Mouse (Mus musculus): ENCODE measurements around the gene En1. TPM values are rescaled to one million over a fixed set of nuclear protein-coding genes. Genes with fewer than 3 reads are reported as not detected.

En1 gene
- total RNA-seq, 2 experiments from 2014 or later, result 5.5 to 9.9 TPM

- DNase-seq, result no peak
- intact Hi-C loops (cut with DNase I; ENCODE audit: low total_unique reads), result no loop called here
These were observed 12.3 kb downstream of the En1 start for GRCm38 (mm10) chr1:120614307-120615100.

- DNase-seq, result no peak
- intact Hi-C loops (cut with DNase I; ENCODE audit: low total_unique reads), result no loop called here
These were observed 13.3 kb downstream of the En1 start for GRCm38 (mm10) chr1:120615521-120615920.

- no peak for DNase-seq
- intact Hi-C loops (cut with DNase I; ENCODE audit: low total_unique reads), result no loop called here
These were observed 13.7 kb downstream of the En1 start for GRCm38 (mm10) chr1:120615927-120616326.

- intact Hi-C loops (cut with DNase I; ENCODE audit: low total_unique reads), result no loop called here
- no peak for DNase-seq
These were observed 19.2 kb downstream of the En1 start for GRCm38 (mm10) chr1:120621383-120621782.

GRCm38 (mm10) chr1:120626930-120627621 lies 24.9 kb downstream of the En1 start:
- DNase-seq, result no peak
- intact Hi-C loops (cut with DNase I; ENCODE audit: low total_unique reads), result no loop called here

GRCm38 (mm10) chr1:120627622-120628001 lies 25.4 kb downstream of the En1 start:
- DNase-seq, result no peak
- intact Hi-C loops (cut with DNase I; ENCODE audit: low total_unique reads), result no loop called here

GRCm38 (mm10) chr1:120628821-120629220 lies 26.6 kb downstream of the En1 start:
- DNase-seq, result no peak
- intact Hi-C loops (cut with DNase I; ENCODE audit: low total_unique reads), result no loop called here

- no peak for DNase-seq
- intact Hi-C loops (cut with DNase I; ENCODE audit: low total_unique reads), result no loop called here
These were observed 41.2 kb downstream of the En1 start for GRCm38 (mm10) chr1:120643380-120643779.

- intact Hi-C loops (cut with DNase I; ENCODE audit: low total_unique reads), result no loop called here
- no peak for DNase-seq
These were observed 41.9 kb downstream of the En1 start for GRCm38 (mm10) chr1:120643848-120644711.

- peak; percentile 38 for DNase-seq
These were observed 42.5 kb downstream of the En1 start for GRCm38 (mm10) chr1:120644755-120645154.

GRCm38 (mm10) chr1:120650068-120650467 lies 47.9 kb downstream of the En1 start:
- intact Hi-C loops (cut with DNase I; ENCODE audit: low total_unique reads), result no loop called here

More at GRCm38 (mm10) chr1:120644755-120645154, 42.5 kb downstream of the En1 start:
- intact Hi-C loops (cut with DNase I; ENCODE audit: low total_unique reads), result no loop called here

GRCm38 (mm10) chr1:120651997-120652396 lies 49.8 kb downstream of the En1 start:
- intact Hi-C loops (cut with DNase I; ENCODE audit: low total_unique reads), result no loop called here
- no peak for DNase-seq

More at GRCm38 (mm10) chr1:120650068-120650467, 47.9 kb downstream of the En1 start:
- DNase-seq, result no peak

- peak; percentile 37 for DNase-seq
- intact Hi-C loops (cut with DNase I; ENCODE audit: low total_unique reads), result no loop called here
These were observed 52.8 kb downstream of the En1 start for GRCm38 (mm10) chr1:120654950-120655396.

Other genes with a start within 250 kb of the En1 start
- gene Marco, start 97.4 kb upstream of the En1 start, total RNA-seq (2021), result not detected

Measured in gastrocnemius, postnatal 14 days (tissue).